Mouse (Mus musculus) B cell, adult (primary cell): ENCODE data around the gene Plcxd1. TPM values are rescaled to one million over a fixed set of nuclear protein-coding genes. Genes with fewer than 3 reads are reported as not detected.

Experiments used
- total RNA-seq: library from RNA; stranded (reverse); gene quantifications from 4 replicates; pipeline ENCODE4 v1.2.4, GENCODE M21; 2023; ENCODE audit not compliant: inconsistent age

The Plcxd1 gene
- total RNA-seq = 2.0 to 4.2 TPM (median 3.2 TPM) in 4 replicates

GRCm38 (mm10) chr5:110099656-110100580 is at the start of gene Plcxd1:
Gene Plcxd1 (plus strand): TSS chr5:110099969.

GRCm38 (mm10) chr5:110072413-110072812 is 27.4 kb upstream of the Plcxd1 start, which contains the start of gene Gm17655:
Gene Gm17655 (minus strand): TSS chr5:110072513.

DNA sequence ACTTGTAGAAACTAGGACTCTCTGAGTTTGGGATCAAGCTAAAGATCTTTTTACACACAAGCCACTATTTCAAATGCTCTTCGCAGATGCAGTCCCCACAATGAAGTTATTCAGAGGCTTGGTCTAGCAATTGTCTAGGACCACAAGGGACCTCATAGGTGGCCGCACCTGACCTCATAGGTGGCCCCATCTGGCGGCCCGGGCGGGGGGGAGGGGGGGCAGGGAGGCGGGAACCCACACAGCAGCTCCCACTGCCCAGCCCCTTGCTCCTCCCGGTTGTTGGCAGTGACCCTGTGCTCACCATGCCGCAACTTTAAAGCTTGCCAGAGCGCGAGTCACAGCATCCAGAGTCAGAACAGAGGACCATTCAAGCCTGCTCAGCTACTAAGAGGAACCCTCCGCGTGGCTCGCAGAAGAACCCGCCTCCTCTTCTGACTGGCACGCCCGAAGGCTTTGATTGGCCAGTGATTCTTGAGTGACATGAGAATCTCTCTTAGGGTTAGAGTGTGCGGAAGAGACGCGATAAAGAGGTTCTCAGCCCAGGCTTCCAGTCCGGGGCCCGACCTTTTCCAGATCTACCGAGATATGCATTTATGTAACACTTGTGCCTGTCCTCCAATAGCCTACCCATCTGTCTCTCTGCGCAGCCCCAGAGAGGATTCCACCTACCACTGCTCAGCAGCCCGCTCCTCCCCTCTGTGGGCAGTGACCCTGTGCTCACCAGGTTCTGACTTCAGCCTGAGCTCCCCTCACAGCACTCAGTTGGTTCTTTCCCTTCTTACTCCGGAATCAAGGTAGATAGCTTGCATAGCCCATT is 5.5 kb upstream of the Plcxd1 start, which contains the start of gene Gm35315:
Gene Gm35315, minus strand, starts transcription at position 391 of the 817 bp plus-strand sequence.

DNA sequence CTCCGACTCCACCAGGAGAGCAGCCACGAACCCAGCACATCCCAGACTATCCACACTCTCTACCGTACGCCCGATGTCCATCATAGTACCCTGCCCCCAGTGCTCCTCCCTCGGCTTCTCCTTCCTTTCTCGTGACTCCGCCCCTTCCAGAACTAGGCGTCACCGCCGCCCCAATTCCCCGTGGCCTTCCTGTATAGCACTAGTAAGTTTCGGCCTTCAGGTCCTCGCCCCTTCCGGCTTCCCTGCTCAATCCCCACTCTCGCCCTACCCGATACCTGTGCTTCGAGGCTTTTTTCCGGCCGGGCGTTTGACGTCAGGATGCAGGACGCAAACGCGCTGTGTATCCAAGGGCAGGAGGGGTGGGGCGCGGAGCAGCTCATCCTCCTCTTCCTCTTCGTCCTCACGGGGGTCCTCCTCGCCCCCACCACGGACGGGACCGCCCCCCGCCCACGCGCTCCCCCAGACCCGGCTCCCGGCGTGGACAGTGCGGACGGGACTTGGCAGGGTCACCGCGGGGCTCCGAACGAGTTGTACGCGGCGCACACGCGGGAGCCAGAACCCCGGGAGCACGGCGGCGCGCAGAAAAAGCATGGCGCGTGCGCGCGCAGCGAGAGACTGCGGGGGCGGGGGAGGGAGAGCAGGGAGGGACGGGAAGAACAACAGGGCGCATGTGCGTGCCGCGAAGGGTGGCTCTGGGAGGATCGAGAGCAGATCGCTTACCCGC is 8.0 kb downstream of the Plcxd1 start, which contains the start of gene Gtpbp6:
Gene Gtpbp6, minus strand, starts transcription at position 617 of the 724 bp plus-strand sequence.

DNA sequence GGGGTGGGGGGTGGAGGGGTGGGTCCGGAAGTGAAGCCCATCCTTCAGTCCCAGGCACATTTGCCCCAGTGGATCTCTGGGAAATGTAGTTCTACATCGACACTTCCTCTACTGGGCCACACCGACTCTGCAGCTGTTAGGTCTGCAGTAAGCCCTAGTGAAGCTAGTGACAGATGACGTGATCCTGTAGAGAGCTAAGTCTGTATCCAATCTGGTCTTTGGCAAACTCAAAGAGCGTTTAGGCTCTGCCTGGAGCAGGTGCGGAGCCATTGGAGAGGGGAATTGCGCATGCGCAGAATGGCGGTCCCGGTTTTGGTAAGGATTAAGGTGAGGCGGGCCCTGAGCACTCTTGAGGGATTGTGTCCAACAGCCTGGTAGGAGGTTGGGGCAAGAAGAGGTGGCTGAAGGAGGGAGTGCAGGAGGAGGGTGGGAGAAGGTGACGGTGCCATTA is 10.2 kb downstream of the Plcxd1 start, which contains the start of gene Zfp605:
Gene Zfp605, plus strand, starts transcription at position 102 of the 451 bp plus-strand sequence.

DNA sequence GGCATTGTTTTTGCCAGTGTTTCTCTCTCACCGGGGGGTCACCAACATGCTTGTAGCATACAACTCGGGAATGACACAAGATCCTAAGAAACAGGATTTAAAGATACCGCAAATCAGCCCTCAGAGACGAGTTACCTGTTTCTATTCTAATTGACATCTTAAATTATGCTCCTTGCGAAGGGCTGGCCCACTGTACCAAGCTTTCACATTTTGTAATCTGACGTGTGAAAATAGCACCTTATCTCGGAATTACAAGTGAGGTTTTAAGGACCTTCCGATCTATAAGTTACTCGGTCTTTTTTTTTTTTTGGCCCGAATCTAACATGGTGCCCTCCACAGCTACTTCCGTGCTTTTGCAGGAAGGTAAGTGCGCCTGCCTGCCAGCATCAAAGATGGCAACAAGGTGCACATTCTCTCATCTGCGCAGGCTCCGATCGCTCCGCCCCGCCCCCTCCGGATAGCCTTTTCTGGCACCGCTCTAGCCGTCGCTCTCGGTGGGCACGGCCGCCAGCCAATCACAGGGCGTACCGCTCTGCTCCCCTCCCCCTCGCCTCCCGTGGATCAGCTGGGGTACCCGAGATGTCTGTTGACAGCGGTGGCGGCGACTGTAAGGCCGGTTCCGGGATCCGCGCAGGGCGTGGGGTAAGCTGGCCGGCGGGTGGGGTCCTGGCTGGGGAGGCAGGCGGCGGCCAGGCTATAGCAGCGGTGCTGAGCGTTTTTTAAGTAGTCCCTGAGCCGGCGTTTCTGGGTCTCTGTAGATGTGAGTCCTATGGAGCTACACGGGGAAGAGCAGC is 35.7 kb downstream of the Plcxd1 start, which contains the start of gene Chfr:
Gene Chfr, plus strand, starts transcription at position 550 of the 794 bp plus-strand sequence.

Other genes starting within 250 kb of the Plcxd1 start
- gene Gm15446, start 176.6 kb upstream of the Plcxd1 start, total RNA-seq = 26.0 to 33.7 TPM (median 28.0 TPM) in 4 replicates
- 37.4 to 55.3 TPM (median 42.9 TPM) in 4 replicates for gene Zfp932, start 103.4 kb upstream of the Plcxd1 start, total RNA-seq
- 4.7 to 18.3 TPM (median 11.5 TPM) in 4 replicates for gene Gm17655, start 27.5 kb upstream of the Plcxd1 start, total RNA-seq
- gene Gm35315, start 5.5 kb upstream of the Plcxd1 start, total RNA-seq = 0.38 to 1.3 TPM (median 0.81 TPM) in 4 replicates
- gene Gtpbp6, start 8.2 kb downstream of the Plcxd1 start, total RNA-seq = 122 to 151 TPM (median 127 TPM) in 4 replicates
- gene Zfp605, start 10.1 kb downstream of the Plcxd1 start, total RNA-seq = 7.6 to 11.5 TPM (median 8.3 TPM) in 4 replicates
- gene Chfr, start 35.9 kb downstream of the Plcxd1 start, total RNA-seq = 85.7 to 101 TPM (median 90.3 TPM) in 4 replicates
- 36.8 to 40.7 TPM (median 38.5 TPM) in 4 replicates for gene Golga3, start 76.7 kb downstream of the Plcxd1 start, total RNA-seq
- gene Ankle2, start 131.0 kb downstream of the Plcxd1 start, total RNA-seq = 77.8 to 93.6 TPM (median 85.4 TPM) in 4 replicates
- 32.8 to 39.9 TPM (median 37.1 TPM) in 4 replicates for gene Pgam5, start 169.9 kb downstream of the Plcxd1 start, total RNA-seq
- 0.69 to 2.7 TPM (median 1.2 TPM) in 4 replicates for gene Pxmp2, start 186.2 kb downstream of the Plcxd1 start, total RNA-seq
- gene Pole, start 186.3 kb downstream of the Plcxd1 start, total RNA-seq = 6.8 to 12.2 TPM (median 8.9 TPM) in 4 replicates
- 0.32 TPM in 1 of 4 replicates, not detected in the others for gene P2rx2, start 243.2 kb downstream of the Plcxd1 start, total RNA-seq
- gene Lrcol1, start 244.8 kb downstream of the Plcxd1 start, total RNA-seq = not detected in 4 replicates